Mouse (Mus musculus): ENCODE measurements around the gene Phgdh.
A peak's percentile ranks its signal among the peaks of the same experiment; 100 is the strongest.

The Phgdh gene

GRCm38 (mm10) chr3:98339706-98340109 is at the start of gene Phgdh:
TSS of gene Phgdh (minus strand) at chr3:98339990.
- peak; percentile 51 for DNase-seq (ENCODE audit: low spot score)

DNA sequence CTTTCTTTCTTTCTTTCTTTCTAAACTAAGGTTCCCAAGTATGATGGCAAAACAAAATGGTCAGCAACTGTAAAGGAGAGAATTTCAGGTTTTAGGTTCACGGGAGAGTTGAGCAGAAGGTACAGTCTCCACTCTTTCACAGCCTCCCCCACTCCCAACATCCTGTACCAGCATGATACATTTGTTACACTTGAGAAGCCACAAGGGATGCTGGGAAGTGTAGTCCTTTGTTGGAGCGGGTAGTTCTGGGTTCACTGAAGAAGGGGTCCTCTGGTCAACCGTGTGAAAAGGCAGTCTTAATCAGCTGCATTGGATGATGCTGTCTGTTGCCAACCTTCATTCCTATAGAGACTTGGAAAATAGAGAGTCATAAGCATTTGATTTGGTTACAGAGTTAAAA is 49.5 kb upstream of the Phgdh start:
- no peak for DNase-seq (ENCODE audit: low spot score)

DNA sequence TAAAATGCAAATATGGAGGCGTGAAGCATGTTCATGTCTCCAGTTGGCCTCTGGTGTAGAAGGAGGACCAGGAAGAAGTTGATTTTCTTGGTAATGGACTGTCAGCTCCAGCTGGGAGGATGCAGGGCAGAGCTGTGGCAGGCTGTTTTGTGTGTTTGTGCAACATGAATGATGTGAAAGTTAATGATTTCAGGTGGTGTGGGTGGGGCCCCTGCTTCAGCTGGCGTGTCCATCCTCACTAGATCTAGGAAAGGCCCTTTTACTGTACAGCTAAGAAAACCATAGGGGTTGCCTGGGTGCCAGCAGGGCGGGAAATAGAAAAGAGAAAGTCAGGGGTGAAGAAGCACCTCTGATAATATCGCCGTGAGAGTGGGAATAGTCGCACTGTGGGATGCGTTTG is 48.0 kb upstream of the Phgdh start:
- no peak for DNase-seq (ENCODE audit: low spot score)

- DNase-seq (ENCODE audit: low spot score) = no peak
Observed at GRCm38 (mm10) chr3:98387086-98387485, 47.3 kb upstream of the Phgdh start.

GRCm38 (mm10) chr3:98383024-98383790 is 43.4 kb upstream of the Phgdh start:
- no peak for DNase-seq (ENCODE audit: low spot score)

DNA sequence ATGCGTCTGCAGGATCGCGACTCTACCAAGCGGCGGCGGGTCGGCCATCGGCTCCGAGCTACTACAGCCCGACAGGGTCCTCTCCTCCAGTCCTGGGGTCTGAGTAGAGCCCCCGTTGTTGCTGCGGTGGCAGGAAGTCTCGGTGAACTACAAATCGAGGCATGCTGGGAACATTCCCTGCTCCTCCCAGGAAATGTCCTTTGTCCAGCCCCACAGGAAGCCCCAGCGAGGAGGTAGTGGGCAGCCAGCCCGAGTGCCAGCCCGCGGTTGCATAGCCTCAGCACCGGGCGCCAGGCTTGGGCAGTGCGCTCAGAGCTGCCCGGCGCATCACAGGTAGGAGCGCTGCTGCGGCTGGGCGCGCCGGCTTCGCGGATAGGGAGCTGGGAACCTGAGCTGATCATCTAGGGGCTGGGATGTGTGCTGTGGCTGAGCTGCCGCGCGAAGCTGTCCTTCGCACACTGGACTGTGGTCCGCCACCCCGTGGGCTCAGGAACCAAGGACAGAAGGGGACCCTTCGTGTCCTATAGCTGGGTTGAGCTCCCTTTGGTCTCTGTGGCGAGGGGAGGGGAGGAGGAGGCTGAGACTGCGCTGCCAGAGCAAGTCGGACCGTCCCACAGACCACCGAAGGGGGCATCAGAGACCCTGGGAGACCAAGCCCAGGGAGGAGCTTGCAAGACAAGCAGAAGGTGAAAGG is 42.6 kb upstream of the Phgdh start, which contains the start of gene Zfp697:
TSS of gene Zfp697 (plus strand) at position 216 of the 694 bp plus-strand sequence.
- peak; percentile 58 for DNase-seq (ENCODE audit: low spot score)

- no peak for DNase-seq (ENCODE audit: low spot score)
Observed at GRCm38 (mm10) chr3:98381677-98382245, 42.0 kb upstream of the Phgdh start.

- no peak for DNase-seq (ENCODE audit: low spot score)
Observed at GRCm38 (mm10) chr3:98379236-98379635, 39.4 kb upstream of the Phgdh start.

- DNase-seq (ENCODE audit: low spot score) = no peak
Observed at GRCm38 (mm10) chr3:98378267-98378666, 38.5 kb upstream of the Phgdh start.

GRCm38 (mm10) chr3:98374980-98375379 is 35.2 kb upstream of the Phgdh start:
- no peak for DNase-seq (ENCODE audit: low spot score)

DNA sequence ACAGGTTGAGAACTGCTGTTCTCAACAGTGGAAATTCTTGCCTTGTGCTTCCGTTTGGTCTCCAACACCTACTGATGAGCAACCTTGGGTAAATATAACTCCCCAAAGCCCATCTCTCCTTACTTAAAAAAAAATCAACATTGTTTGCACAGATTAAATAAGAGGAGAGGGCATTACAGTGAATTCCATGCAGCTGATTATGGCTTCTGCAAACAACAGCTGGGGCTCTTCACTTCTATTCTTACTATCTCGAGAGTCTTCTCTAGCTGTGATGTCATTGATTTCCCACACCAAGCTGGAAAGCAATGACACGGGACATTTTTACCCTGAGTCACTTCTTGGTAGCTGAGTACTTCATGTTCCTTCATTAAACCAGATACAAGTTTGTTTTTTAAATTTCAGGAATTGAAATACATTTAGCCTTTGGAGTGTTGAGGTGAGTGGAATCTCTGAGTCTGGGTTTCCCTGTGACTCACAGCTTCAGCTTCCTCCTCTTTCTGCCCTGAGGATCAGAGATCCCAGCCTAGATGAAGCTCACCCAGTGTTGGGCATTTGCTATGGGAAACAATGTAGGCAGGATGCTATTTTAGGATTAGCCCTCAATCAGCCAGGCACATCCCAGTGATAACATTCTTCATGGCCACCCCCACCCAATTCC is 34.4 kb upstream of the Phgdh start:
- no peak for DNase-seq (ENCODE audit: low spot score)

- DNase-seq (ENCODE audit: low spot score) = no peak
Observed at GRCm38 (mm10) chr3:98368776-98369175, 29.0 kb upstream of the Phgdh start.

DNA sequence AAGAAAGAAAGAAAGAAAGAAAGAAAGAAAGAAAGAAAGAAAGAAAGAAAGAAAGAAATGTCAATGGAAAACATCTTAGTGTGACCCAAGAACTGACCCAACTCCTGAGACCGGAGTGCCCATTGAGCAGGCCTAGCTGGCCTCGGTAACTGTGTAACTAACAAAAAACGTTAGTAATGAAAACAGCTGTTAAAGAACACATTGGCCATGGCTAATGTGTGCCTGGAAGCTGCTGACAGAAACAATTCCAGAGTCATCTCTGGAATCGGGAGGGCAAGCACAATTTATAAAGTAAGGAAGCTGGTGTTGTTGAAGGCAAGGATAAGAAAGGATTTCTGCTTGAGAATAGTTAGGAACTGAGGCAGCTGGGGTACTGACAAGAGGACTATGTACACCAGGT is 28.5 kb upstream of the Phgdh start:
- DNase-seq (ENCODE audit: low spot score) = no peak

DNA sequence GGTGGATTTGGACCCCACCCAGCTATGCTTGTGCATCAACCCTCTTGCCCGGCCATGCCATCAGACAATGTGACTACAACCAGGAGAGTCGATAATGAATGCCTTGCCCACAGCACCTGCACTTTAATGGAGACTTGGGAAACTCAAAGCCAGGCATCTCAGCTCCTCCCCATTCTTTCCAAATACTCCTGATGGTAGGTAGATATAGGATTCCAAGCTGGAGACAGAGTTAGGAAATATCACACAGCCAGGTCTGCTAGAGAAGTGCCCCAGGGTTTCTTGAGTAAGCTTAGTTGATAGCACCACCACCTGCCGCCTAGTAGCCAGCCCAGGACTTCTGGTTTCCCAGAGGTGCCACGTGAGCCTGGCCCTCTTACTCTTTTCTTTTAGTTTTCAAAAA is 27.0 kb upstream of the Phgdh start:
- no peak for DNase-seq (ENCODE audit: low spot score)

GRCm38 (mm10) chr3:98366086-98366485 is 26.3 kb upstream of the Phgdh start:
- no peak for DNase-seq (ENCODE audit: low spot score)

DNA sequence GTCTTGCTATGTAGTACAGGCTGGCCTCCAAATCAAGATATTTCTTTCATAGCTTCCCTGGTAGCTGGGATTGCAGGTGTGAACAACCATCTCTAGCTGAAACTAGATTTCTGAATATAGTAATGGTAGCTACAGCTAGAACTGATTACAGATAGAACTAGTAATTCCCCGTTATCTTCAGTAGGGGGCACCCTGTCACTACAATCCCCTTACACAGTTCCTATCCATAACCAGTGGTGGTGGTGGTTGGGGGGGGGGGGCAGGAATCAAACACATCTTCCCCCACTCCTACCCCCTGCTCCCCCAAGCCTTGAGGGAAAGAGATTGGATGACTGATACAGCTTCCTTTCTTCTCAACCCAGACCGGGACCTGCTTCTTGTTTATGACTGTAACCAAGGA is 23.0 kb upstream of the Phgdh start:
- DNase-seq (ENCODE audit: low spot score) = no peak

- DNase-seq (ENCODE audit: low spot score) = no peak
Observed at GRCm38 (mm10) chr3:98356632-98357370, 17.0 kb upstream of the Phgdh start.

GRCm38 (mm10) chr3:98356026-98356365 is 16.2 kb upstream of the Phgdh start:
- DNase-seq (ENCODE audit: low spot score) = no peak

GRCm38 (mm10) chr3:98355344-98356025 is 15.7 kb upstream of the Phgdh start:
- no peak for DNase-seq (ENCODE audit: low spot score)

- peak; percentile 69 for DNase-seq (ENCODE audit: low spot score)
Observed at GRCm38 (mm10) chr3:98353892-98354291, 14.1 kb upstream of the Phgdh start.

- DNase-seq (ENCODE audit: low spot score) = no peak
Observed at GRCm38 (mm10) chr3:98348705-98349104, 8.9 kb upstream of the Phgdh start.
